Mouse (Mus musculus) limb, embryonic 15.5 days (tissue): ENCODE data around the gene Mblac2. TPM values are rescaled to one million over a fixed set of nuclear protein-coding genes. Genes with fewer than 3 reads are reported as not detected.
"Not testable (repeated sequence)": the region's sequence is repeated elsewhere in the genome, so short reads cannot be mapped to it uniquely, and the experiment has no call there.

Experiments used
- ATAC-seq: fragments of 200-750 bp; cut with Nextera tagmentation; 2 replicates; pipeline ENCODE4 v1.8.0; 2017; ENCODE audit warnings: low read depth, moderate TSS enrichment; ENCODE audit not compliant: insufficient number of reproducible peaks, low FRiP score, low TSS enrichment
- H3K27ac ChIP-seq: fragments of 300-500 bp; sonication (generic); 2 replicates; pipeline ENCODE4 v1.5.1; 2015; ENCODE audit warnings: moderate library complexity, mild to moderate bottlenecking, inconsistent platforms
- H3K27me3 ChIP-seq: fragments of 300-500 bp; sonication (generic); 2 replicates; pipeline ENCODE4 v1.6.1; 2015; ENCODE audit warnings: inconsistent platforms
- H3K36me3 ChIP-seq: fragments of 300-500 bp; sonication (generic); 2 replicates; pipeline ENCODE4 v1.6.1; 2015; ENCODE audit warnings: inconsistent platforms
- H3K4me1 ChIP-seq: fragments of 300-500 bp; sonication (generic); 2 replicates; pipeline ENCODE4 v1.6.1; 2015; ENCODE audit warnings: inconsistent platforms
- H3K4me2 ChIP-seq: fragments of 300-500 bp; sonication (generic); 2 replicates; pipeline ENCODE4 v1.6.1; 2015; ENCODE audit warnings: mild to moderate bottlenecking, inconsistent platforms
- H3K4me3 ChIP-seq: fragments of 300-500 bp; sonication (generic); 2 replicates; pipeline ENCODE4 v1.5.1; 2015; ENCODE audit warnings: mild to moderate bottlenecking, inconsistent platforms
- H3K9ac ChIP-seq: fragments of 300-500 bp; sonication (generic); 2 replicates; pipeline ENCODE4 v1.6.1; 2015; ENCODE audit warnings: inconsistent platforms
- H3K9me3 ChIP-seq: fragments of 300-500 bp; sonication (generic); 2 replicates; pipeline ENCODE4 v1.6.1; 2016; ENCODE audit warnings: inconsistent platforms
- WGBS: fragments of 180-500 bp; shearing (Covaris S2); methylation state at CpG from one replicate; pipeline ENCODE4 v1.1.7; 2015; 5-methylcytosine and 5-hydroxymethylcytosine counted together
- polyA plus RNA-seq: library from polyadenylated mRNA; unstranded; fragments of >200 nt; fragmentation: Nextera tagmentation; extraction: Ambion mirVana; gene quantifications from 2 replicates; pipeline ENCODE4 v1.2.1, GENCODE M21; 2015

Gene Mblac2
- polyA plus RNA-seq, 1 experiment from 2014 or later: 13.6 TPM

DNA sequence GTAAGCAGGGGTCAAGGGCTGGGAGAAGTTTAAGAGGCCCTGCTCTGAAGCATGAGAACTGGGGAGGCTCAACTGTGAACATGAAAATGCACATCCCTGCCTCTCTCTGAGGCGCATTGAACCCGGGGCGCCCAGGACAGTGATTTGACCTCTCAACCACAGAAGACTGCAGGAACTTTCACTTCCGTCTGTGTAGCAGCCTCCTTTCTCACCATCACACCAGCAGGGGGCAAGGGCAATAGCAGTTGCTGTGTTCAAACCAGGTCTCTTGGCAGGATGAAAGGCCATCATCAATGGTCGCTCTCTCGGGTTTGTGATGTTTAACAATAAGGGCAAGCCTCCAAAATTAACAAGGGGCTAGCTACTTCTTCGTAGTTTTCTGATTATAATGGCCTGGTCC lies 8.0 kb upstream of the Mblac2 start:
- no peaks in the 10 kb centered on the region for H3K27me3 ChIP-seq
- H3K4me1 ChIP-seq: no peaks in the 10 kb centered on the region
- H3K4me3 ChIP-seq: no peak overlapping the region
- H3K4me2 ChIP-seq: no peak overlapping the region
- H3K36me3 ChIP-seq: peaks cover 3% of the 10 kb centered on the region; the same call in 1 of the 2 replicates
- H3K27ac ChIP-seq: no peak overlapping the region
- no peak overlapping the region for H3K9ac ChIP-seq
- WGBS: 79% methylated on average over 7 of the region's 7 CpGs
- no peaks in the 10 kb centered on the region for H3K9me3 ChIP-seq
- no peak for ATAC-seq

DNA sequence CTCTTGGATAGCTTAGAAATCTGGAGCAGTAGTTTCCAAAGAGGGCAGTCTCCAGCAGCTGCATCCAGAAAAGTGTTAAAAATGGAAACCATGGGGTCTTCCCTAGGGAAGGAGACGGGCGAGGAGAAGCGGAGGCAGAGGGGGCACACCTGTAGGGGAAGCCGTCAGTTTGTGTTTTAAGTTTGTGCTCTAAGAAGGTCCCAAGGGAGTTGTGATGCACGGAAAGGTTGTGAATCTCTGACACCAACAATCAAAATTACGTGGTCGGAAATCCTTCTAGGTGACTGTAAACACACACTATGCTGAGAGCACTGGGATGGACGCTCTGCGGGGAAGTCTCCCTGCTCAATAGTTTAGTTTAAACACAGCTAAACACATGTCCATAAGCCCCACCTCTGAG lies 7.5 kb upstream of the Mblac2 start:
- no peak overlapping the region for H3K9ac ChIP-seq
- no peak for ATAC-seq
- H3K27ac ChIP-seq: no peak overlapping the region
- no peaks in the 10 kb centered on the region for H3K36me3 ChIP-seq
- H3K4me1 ChIP-seq: no peaks in the 10 kb centered on the region
- no peaks in the 10 kb centered on the region for H3K27me3 ChIP-seq
- WGBS: 75% methylated on average over 9 of the region's 9 CpGs
- H3K9me3 ChIP-seq: no peaks in the 10 kb centered on the region
- no peak overlapping the region for H3K4me2 ChIP-seq
- no peak overlapping the region for H3K4me3 ChIP-seq

DNA sequence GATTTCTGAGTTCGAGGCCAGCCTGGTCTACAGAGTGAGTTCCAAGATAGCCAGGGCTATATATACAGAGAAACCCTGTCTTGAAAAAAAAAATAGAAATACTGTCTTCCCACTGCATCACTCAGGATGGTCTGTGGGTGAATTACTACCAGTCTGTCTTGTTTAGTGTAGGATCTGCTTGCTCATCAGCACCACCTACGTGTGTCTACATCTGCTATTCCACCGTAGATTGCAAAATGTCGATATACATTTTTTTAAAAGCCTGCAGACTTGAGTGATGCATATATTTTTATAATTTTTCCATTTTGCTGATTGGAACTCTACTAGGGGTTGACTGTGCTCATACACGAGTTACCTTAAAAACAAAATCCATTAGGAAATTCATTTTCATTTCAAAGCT lies 4.8 kb upstream of the Mblac2 start:
- Histone ChIP-seq H3K36me3 (no peaks in the 10 kb centered on the region), H3K9me3 (no peaks in the 10 kb centered on the region), H3K4me1 (0 out of 2 replicates have a peak, but pooled peaks cover 4% of the 10 kb centered on the region), H3K9ac (no peak overlapping the region), H3K4me2 (no peak overlapping the region), H3K4me3 (no peak overlapping the region), H3K27ac (no peak overlapping the region), H3K27me3 (no peaks in the 10 kb centered on the region)
- ATAC-seq: no peak
- 82% methylated on average over 5 of the region's 5 CpGs for WGBS

DNA sequence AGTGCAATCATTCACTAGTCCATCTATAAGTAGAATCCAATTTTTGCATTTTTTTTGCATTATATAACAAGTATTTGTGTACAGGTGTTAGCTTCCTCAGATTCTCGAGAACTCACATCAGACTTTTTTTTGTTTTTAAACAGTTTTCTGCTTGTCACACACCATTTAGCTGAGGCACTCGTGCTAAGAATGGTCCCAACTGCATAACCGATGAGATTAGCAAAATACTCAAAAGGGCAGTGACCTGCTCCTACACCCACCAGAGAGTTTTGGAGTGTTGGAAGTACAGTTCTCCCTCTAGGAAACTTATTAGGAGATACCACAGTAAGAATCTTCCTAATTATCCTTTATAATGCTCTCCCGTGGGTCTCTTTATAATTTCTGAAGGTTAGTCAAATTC lies 1.3 kb upstream of the Mblac2 start:
- peak overlapping the region; percentile 97 for H3K4me2 ChIP-seq
- H3K4me1 ChIP-seq: peaks cover 13% of the 10 kb centered on the region
- H3K27me3 ChIP-seq: no peaks in the 10 kb centered on the region
- H3K9ac ChIP-seq: no peak overlapping the region
- no peaks in the 10 kb centered on the region for H3K9me3 ChIP-seq
- no peaks in the 10 kb centered on the region for H3K36me3 ChIP-seq
- peak overlapping the region; percentile 92 for H3K4me3 ChIP-seq
- no peak for ATAC-seq
- WGBS: 41% methylated on average over 4 of the region's 4 CpGs
- H3K27ac ChIP-seq: no peak overlapping the region

DNA sequence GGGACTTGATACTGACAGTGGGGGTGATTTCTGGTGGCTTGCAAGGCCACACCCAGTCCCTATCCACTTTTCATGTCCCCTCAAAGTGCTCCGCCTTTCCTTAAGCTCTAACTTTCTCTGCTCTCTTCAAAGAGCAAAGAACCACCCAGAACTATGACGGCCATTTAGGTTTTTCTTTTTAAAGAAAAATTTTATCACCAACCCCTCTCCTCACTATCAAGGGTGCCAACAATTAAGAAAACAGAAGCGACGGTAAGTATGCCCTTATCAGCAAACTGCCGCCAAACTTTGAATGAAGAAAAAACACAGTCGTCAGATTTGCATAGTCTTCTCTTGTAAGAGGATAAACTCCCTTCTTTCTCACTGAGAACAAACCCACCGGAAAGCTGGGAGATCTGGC lies 875 bp upstream of the Mblac2 start:
- ATAC-seq: no peak
- peak overlapping the region; percentile 92 for H3K27ac ChIP-seq
- H3K36me3 ChIP-seq: no peaks in the 10 kb centered on the region
- peak overlapping the region; percentile 97 for H3K4me2 ChIP-seq
- peak overlapping the region; percentile 58; the same call in 1 of the 2 replicates for H3K9ac ChIP-seq
- WGBS: 1% methylated on average over 7 of the region's 7 CpGs
- peaks cover 13% of the 10 kb centered on the region for H3K4me1 ChIP-seq
- H3K4me3 ChIP-seq: peak overlapping the region; percentile 92
- H3K27me3 ChIP-seq: no peaks in the 10 kb centered on the region
- no peaks in the 10 kb centered on the region for H3K9me3 ChIP-seq

DNA sequence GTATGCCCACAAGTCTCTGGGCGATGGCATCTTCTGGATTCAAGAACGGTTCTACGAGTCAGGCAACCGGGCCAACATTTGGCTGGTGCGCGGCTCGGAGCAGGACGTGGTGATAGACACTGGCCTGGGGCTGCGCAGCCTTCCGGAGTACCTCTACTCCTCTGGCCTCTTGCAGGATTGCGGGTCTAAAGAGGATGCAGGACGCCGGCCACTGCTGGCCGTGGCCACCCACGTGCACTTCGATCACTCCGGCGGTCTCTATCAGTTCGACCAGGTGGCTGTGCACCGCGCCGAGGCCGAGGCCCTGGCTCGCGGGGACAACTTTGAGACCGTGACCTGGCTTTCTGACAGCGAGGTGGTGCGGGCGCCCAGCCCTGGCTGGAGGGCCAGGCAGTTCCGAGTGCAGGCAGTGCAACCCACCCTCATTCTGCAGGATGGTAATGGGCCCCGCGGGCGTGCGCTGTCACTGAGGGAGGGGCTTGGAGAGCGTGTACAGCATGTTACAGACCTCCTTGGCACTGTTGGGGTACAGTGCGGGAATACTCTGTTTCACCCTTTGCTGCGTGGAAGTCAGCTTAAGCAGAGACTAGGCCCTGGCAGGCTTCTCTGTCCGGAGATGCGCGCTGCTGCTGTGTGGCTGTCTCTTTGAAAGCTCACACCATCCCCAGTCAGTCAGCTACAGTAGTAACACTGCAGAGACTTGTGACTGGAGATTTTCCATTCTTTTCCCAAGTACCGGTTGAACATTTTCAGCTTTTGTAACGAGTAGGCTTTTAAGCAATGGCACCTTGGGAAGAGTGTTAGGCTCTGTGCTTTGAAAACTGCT lies 618 bp downstream of the Mblac2 start:
- H3K36me3 ChIP-seq: no peaks in the 10 kb centered on the region
- H3K4me3 ChIP-seq: peak overlapping the region; percentile 92
- no peaks in the 10 kb centered on the region for H3K27me3 ChIP-seq
- ATAC-seq: peak; percentile 7; the same call in 1 of the 2 replicates
- H3K4me1 ChIP-seq: peaks cover 13% of the 10 kb centered on the region
- H3K9ac ChIP-seq: peak overlapping the region; percentile 58
- under 1% methylated on average over 42 of the region's 42 CpGs for WGBS
- peak overlapping the region; percentile 97 for H3K4me2 ChIP-seq
- H3K9me3 ChIP-seq: no peaks in the 10 kb centered on the region
- H3K27ac ChIP-seq: peak overlapping the region; percentile 92

DNA sequence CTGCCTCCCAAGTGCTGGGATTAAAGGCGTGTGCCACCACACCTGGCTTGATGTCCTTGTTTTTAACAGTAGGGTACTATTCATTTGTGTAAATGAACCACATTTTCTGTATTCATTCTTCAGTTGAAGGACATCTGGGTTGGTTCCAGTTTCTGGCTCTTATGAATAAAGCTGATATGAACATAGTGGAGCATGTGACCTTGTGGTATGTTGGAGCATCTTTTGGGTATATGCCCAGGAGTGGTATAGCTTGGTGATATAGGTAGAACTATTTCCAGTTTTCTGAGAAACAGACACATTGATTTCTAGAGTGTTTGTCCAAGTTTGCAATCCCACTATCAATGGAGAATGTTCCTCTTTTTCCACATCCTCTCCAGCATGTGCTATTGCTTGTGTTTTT lies 2.8 kb downstream of the Mblac2 start:
- no peak overlapping the region for H3K4me2 ChIP-seq
- peaks cover 13% of the 10 kb centered on the region for H3K4me1 ChIP-seq
- H3K36me3 ChIP-seq: no peaks in the 10 kb centered on the region
- 97% methylated on average over 1 of the region's 1 CpGs for WGBS
- H3K4me3 ChIP-seq: no peak overlapping the region
- no peak overlapping the region for H3K27ac ChIP-seq
- no peak for ATAC-seq
- no peak overlapping the region for H3K9ac ChIP-seq
- no peaks in the 10 kb centered on the region for H3K27me3 ChIP-seq
- no peaks in the 10 kb centered on the region for H3K9me3 ChIP-seq

DNA sequence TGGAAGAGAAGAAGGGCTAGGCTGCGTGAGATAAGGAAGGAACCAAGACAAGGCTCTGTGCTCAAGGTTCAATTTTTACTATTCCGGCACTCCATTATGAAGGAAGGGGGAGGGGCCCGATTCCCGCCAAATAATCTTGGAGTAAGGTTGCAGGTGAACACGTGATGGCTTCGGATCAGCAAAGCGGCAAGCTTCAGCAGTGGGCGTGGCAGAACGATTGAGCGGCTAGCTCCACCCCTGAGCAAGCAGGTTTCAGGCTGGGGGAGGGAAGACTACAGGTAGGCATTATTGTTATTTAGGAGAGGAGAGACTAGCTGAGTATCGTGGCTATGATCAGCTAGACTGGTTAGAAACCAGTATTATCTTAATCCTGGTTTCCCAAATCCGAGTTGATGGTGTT lies 17.0 kb downstream of the Mblac2 start:
- H3K4me3 ChIP-seq, H3K27ac ChIP-seq, H3K9me3 ChIP-seq, H3K9ac ChIP-seq, H3K4me1 ChIP-seq, H3K4me2 ChIP-seq, H3K36me3 ChIP-seq, H3K27me3 ChIP-seq, ATAC-seq: not testable (repeated sequence)
- WGBS: 54% methylated on average over 12 of the region's 12 CpGs

DNA sequence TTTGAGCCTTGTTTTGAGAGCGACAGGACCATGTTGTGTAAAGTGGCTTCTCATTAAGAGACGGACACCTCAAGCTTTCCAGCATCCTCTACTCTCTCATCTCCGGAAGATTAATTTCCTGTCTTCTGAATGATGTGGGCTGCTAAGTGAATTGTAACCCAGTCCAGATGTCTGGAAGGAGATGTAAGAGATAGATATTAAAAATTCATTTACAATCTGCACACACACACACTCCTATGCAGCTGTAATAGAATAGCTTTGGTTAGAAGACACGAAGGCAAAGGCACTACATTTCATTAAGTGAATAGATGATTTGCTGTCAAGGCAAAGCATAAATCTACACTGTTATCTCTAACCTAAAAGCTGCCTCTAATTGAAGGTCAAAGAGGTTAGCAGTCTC lies 18.0 kb downstream of the Mblac2 start:
- Histone ChIP-seq H3K9me3 (no peaks in the 10 kb centered on the region), H3K4me3 (no peak overlapping the region), H3K4me1 (no peaks in the 10 kb centered on the region), H3K27me3 (no peaks in the 10 kb centered on the region), H3K4me2 (no peak overlapping the region), H3K36me3 (no peaks in the 10 kb centered on the region), H3K27ac (no peak overlapping the region), H3K9ac (no peak overlapping the region)
- 49% methylated on average over 4 of the region's 4 CpGs for whole genome bisulfite sequencing
- ATAC-seq: no peak

DNA sequence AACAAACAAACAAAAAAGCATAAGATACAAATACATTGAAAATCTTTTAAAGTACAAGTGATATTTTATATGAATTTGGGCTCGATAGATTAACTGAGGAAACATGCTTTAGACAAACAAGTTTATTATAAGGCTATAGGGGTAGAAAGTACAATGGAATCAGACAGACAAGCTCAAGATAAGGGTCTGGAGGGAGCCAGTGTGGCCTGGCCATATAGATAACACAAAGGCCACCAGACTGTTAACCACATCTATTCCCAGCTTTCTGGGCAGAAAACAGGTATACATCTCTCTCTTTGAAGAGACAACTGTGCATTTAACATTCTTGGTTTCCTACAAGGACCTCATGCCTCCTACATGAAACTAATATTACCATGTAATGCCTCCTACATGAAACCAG lies 19.2 kb downstream of the Mblac2 start:
- no peak for ATAC-seq

DNA sequence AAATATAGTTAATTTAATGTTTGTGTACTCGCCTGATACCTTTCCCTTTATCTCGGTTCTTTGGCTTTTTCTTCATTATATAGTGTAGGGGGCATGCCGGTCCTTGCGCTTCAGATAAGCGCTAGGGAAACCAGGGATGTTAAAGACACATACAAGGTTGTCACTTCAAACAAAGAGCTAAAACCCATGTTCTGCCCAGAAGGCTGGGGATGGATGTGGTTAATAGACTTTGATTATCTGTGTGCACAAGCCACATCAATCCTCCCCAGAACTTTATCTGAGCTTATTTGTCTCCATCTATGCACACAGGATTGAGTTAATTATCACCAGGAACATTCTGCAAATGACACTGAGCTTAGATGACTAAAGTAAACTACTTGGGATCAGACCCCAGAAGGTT lies 25.5 kb downstream of the Mblac2 start:
- WGBS: 85% methylated on average over 5 of the region's 5 CpGs

More for the DNA sequence above, 19.2 kb downstream of the Mblac2 start:
- no peaks in the 10 kb centered on the region for H3K27me3 ChIP-seq
- no peak overlapping the region for H3K9ac ChIP-seq
- H3K27ac ChIP-seq: no peak overlapping the region
- H3K9me3 ChIP-seq: no peaks in the 10 kb centered on the region
- no peak overlapping the region for H3K4me2 ChIP-seq
- no peaks in the 10 kb centered on the region for H3K36me3 ChIP-seq
- no peaks in the 10 kb centered on the region for H3K4me1 ChIP-seq
- H3K4me3 ChIP-seq: no peak overlapping the region
- WGBS: 91% methylated on average over 1 of the region's 1 CpGs

DNA sequence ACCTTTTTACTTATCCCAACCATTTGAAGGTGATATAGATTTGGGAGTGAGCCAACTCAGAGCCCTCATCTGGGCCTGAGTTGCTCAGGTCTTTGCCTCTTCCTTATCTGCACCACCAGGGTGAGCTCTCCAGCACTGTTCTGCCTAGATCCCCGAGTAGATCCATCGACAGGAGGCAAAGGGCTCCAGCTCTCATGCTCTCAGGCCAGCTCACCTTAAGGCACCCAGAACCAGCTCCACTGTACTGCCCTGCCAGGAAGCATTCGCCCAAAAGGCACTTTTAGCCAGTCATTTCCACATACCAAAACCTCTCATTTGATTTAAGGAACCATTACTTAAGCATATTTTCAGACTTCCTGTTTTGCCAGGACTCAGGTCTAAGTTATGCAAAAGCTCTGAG lies 29.8 kb downstream of the Mblac2 start:
- no peak overlapping the region for H3K9ac ChIP-seq
- 47% methylated on average over 3 of the region's 3 CpGs for WGBS
- no peaks in the 10 kb centered on the region for H3K9me3 ChIP-seq

More for the DNA sequence above, 25.5 kb downstream of the Mblac2 start:
- Histone ChIP-seq H3K4me2 (no peak overlapping the region), H3K4me3 (no peak overlapping the region), H3K9me3 (no peaks in the 10 kb centered on the region), H3K4me1 (no peaks in the 10 kb centered on the region), H3K27me3 (no peaks in the 10 kb centered on the region), H3K27ac (no peak overlapping the region), H3K9ac (no peak overlapping the region), H3K36me3 (no peaks in the 10 kb centered on the region)
- no peak for ATAC-seq

More for the DNA sequence above, 29.8 kb downstream of the Mblac2 start:
- H3K4me2 ChIP-seq: no peak overlapping the region
- no peaks in the 10 kb centered on the region for H3K27me3 ChIP-seq
- H3K27ac ChIP-seq: no peak overlapping the region
- no peaks in the 10 kb centered on the region for H3K36me3 ChIP-seq
- no peak overlapping the region for H3K4me3 ChIP-seq
- H3K4me1 ChIP-seq: no peaks in the 10 kb centered on the region
- ATAC-seq: no peak
